Mouse (Mus musculus) megakaryocyte-erythroid progenitor cell, adult 5-6 weeks (primary cell): ENCODE measurements around the gene Ywhaq. TPM values are rescaled to one million over a fixed set of nuclear protein-coding genes. Genes with fewer than 3 reads are reported as not detected.

Experiments used
- ATAC-seq: replicated peaks from 2 replicates; pipeline ENCODE4 v1.8.0; 2016; ENCODE audit warnings: mild to moderate bottlenecking, inconsistent platforms; ENCODE audit not compliant: severe bottlenecking, poor library complexity, low FRiP score, low TSS enrichment
- total RNA-seq, 2 experiments: library from RNA; stranded (forward) in 1 of 2; stranded (reverse) in 1 of 2; fragments of 200-1000, 215-1000 nt in 1 of 2; fragments of >200 nt in 1 of 2; fragmentation: Nextera tagmentation in 1 of 2; gene quantifications; 2 replicates each; pipeline ENCODE4 v1.2.3; 2014 to 2017

The Ywhaq gene
- total RNA-seq, 2 experiments from 2014 or later: 167 to 215 TPM

- ATAC-seq: no peak
Observed at GRCm38 (mm10) chr12:21350113-21350876, 67.1 kb downstream of the Ywhaq start.

GRCm38 (mm10) chr12:21346972-21347371, 70.5 kb downstream of the Ywhaq start:
- no peak for ATAC-seq

GRCm38 (mm10) chr12:21340674-21341073, 76.8 kb downstream of the Ywhaq start:
- ATAC-seq: no peak

Other genes with a start within 250 kb of the Ywhaq start
- gene Cpsf3, start 132.2 kb downstream of the Ywhaq start, total RNA-seq (2014; fragmentation: Nextera tagmentation): 126 and 154 TPM in 2 replicates
- 105 and 107 TPM in 2 replicates for gene Cpsf3, start 132.2 kb downstream of the Ywhaq start, total RNA-seq (2017)
- 30.4 and 38.6 TPM in 2 replicates for gene Itgb1bp1, start 131.4 kb downstream of the Ywhaq start, total RNA-seq (2014; fragmentation: Nextera tagmentation)
- 17.6 and 20.4 TPM in 2 replicates for gene Itgb1bp1, start 131.4 kb downstream of the Ywhaq start, total RNA-seq (2017)
- 38.0 and 40.6 TPM in 2 replicates for gene Iah1, start 101.2 kb downstream of the Ywhaq start, total RNA-seq (2014; fragmentation: Nextera tagmentation)
- gene Iah1, start 101.2 kb downstream of the Ywhaq start, total RNA-seq (2017): 20.5 and 40.9 TPM in 2 replicates
- gene Adam17, start 44.0 kb downstream of the Ywhaq start, total RNA-seq (2014; fragmentation: Nextera tagmentation): 41.1 and 43.1 TPM in 2 replicates
- 47.5 and 52.2 TPM in 2 replicates for gene Adam17, start 44.0 kb downstream of the Ywhaq start, total RNA-seq (2017)